Mouse (Mus musculus): Measurements from ENCODE around the gene Mmachc. TPM values are rescaled to one million over a fixed set of nuclear protein-coding genes. Genes with fewer than 3 reads are reported as not detected.

Mmachc gene
- polyA plus RNA-seq (2012; ENCODE audit: low replicate concordance): 0.88 TPM in 1 of 2 replicates, not detected in the other

DNA sequence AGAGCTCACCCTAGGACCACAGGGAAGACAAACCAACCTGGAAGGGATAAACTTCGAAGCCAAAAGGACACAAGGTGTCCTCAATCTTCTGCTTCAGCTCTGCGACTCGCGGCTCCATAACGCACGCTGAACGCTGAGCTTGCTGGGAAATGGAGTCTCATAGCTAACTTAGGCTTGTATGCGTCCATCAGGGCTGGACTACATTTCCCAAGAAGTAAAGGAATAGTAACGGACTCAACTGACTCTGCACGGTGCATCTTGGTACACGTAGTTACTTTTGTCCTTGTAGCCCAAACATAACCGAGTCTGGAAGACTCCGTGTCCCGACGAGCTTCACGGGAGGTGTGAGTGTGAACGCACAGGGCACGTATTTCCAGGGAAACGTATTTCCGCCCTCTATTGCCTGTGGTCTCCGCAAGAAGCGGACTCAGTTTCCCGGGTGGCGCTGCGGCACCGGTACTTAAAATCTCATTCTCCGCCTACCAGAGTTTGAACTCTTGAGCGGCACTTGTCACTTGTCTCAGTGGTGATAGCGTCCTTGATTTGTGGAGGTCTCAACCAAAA, at the start of gene Mmachc, which contains the start of gene Ccdc163:
Mmachc (minus strand) TSS at position 206 of the 564 bp plus-strand sequence.
Ccdc163 (plus strand) TSS at position 309 of the 564 bp plus-strand sequence.

DNA sequence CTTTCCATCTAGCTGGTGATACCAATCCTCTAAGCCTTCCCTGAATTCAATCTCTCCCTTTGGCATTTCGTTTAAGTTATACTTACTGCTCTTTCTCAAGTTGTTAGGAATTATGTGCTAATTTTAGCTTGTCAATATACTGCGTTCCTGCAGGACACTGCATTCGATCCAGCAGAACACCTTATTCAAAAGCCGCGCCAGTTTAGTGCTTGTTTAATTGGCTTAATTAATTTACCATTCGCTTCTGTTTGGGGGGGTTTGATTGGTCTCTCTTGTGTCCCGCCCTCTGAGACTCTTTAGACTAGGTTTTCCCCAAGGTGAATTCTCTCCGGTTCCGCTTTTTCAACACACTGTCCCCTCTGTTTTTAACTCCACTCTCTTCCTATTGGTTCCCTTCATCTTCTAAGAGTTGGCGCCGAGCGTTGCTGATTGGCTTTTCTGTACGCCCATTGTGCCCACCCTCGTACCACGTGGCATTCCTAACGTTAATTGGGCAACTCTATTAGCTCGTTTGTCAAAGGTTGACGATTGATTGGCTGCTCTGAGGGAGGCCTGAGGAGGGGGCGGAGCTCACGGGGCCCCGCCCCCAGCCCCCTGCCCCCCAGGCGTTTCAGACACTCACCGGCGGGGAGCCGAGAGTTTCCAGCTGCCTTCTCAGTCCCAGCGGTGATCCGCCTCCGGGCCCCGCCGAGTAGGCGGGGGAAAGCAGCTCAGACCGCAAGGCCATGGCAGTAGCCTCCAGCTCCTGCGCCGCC, 12.3 kb upstream of the Mmachc start, which contains the start of gene Tesk2:
Tesk2 (plus strand) TSS at position 606 of the 755 bp plus-strand sequence.

DNA sequence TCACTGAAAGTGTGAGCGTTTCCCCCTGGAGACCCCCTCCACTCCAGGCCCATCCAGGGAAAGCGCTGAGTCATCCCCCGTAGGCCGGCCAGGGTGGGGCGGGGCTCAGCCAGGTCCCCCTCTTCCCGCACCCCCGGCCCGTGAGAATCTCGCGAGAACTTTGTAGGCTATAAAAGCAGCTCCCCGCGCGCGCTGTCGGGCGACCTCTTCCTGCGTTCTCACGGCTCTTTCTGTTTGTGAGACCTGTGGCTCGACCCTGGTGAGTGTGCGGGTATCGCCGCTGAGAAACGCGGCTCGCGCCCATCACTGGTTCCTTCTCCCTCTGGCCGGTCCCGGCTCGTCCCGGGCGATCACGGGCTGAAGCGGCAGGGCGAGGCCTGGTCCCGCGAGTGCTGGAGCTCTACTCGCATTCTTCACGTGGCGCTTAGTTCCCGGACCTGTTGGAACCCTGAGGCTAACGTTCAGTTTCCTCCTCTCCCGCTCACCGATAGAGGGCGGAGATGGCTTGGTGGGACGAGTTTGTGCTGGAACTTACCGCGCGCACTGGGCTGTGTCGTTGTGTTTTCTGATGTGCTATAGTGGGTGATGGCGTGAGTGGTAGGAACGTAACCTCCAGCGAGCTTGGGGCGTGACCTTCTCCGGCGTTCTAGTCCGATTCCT, 22.7 kb downstream of the Mmachc start, which contains the start of gene Prdx1:
Prdx1 (plus strand) TSS at position 143 of the 660 bp plus-strand sequence.

Other genes with a start within 250 kb of the Mmachc start
- gene Mast2, start 244.2 kb downstream of the Mmachc start, polyA plus RNA-seq (2012; ENCODE audit: low replicate concordance): 95.0 and 297 TPM in 2 replicates
- 0.66 and 2.1 TPM in 2 replicates for gene Ipp, start 200.9 kb downstream of the Mmachc start, polyA plus RNA-seq (2012; ENCODE audit: low replicate concordance)
- gene Tmem69, start 152.5 kb downstream of the Mmachc start, polyA plus RNA-seq (2012; ENCODE audit: low replicate concordance): 0.84 and 8.9 TPM in 2 replicates
- 11.6 and 17.5 TPM in 2 replicates for gene Gpbp1l1, start 150.7 kb downstream of the Mmachc start, polyA plus RNA-seq (2012; ENCODE audit: low replicate concordance)
- 0.32 and 0.99 TPM in 2 replicates for gene Ccdc17, start 111.8 kb downstream of the Mmachc start, polyA plus RNA-seq (2012; ENCODE audit: low replicate concordance)
- 1.5 and 41.3 TPM in 2 replicates for gene Nasp, start 80.5 kb downstream of the Mmachc start, polyA plus RNA-seq (2012; ENCODE audit: low replicate concordance)
- 122 and 136 TPM in 2 replicates for gene Akr1a1, start 56.7 kb downstream of the Mmachc start, polyA plus RNA-seq (2012; ENCODE audit: low replicate concordance)
- 0.86 and 18.9 TPM in 2 replicates for gene Prdx1, start 22.9 kb downstream of the Mmachc start, polyA plus RNA-seq (2012; ENCODE audit: low replicate concordance)
- gene Ccdc163, start 103 bp upstream of the Mmachc start, polyA plus RNA-seq (2012; ENCODE audit: low replicate concordance): 1.6 and 2.3 TPM in 2 replicates
- 1.8 and 2.9 TPM in 2 replicates for gene Tesk2, start 12.5 kb upstream of the Mmachc start, polyA plus RNA-seq (2012; ENCODE audit: low replicate concordance)
- gene Toe1, start 99.2 kb upstream of the Mmachc start, polyA plus RNA-seq (2012; ENCODE audit: low replicate concordance): 2.2 and 10.9 TPM in 2 replicates
- gene Mutyh, start 99.3 kb upstream of the Mmachc start, polyA plus RNA-seq (2012; ENCODE audit: low replicate concordance): 4.1 and 4.8 TPM in 2 replicates
- 1.8 and 2.8 TPM in 2 replicates for gene Hpdl, start 113.3 kb upstream of the Mmachc start, polyA plus RNA-seq (2012; ENCODE audit: low replicate concordance)
- gene Zswim5, start 169.0 kb upstream of the Mmachc start, polyA plus RNA-seq (2012; ENCODE audit: low replicate concordance): 0.05 and 0.08 TPM in 2 replicates

Data from leukemia stem cell, adult 10-12 weeks (primary cell).